Mouse (Mus musculus) right cerebral cortex, postnatal 4 days (tissue): ENCODE measurements around the gene Wnk1.
A peak's percentile ranks its signal among the peaks of the same experiment; 100 is the strongest.
"Not testable (repeated sequence)": the region's sequence is repeated elsewhere in the genome, so short reads cannot be mapped to it uniquely, and the experiment has no call there.

Experiments used
- DNase-seq: peaks from one replicate; pipeline ENCODE4 v3.0.0-alpha.2; 2022

The Wnk1 gene

DNA sequence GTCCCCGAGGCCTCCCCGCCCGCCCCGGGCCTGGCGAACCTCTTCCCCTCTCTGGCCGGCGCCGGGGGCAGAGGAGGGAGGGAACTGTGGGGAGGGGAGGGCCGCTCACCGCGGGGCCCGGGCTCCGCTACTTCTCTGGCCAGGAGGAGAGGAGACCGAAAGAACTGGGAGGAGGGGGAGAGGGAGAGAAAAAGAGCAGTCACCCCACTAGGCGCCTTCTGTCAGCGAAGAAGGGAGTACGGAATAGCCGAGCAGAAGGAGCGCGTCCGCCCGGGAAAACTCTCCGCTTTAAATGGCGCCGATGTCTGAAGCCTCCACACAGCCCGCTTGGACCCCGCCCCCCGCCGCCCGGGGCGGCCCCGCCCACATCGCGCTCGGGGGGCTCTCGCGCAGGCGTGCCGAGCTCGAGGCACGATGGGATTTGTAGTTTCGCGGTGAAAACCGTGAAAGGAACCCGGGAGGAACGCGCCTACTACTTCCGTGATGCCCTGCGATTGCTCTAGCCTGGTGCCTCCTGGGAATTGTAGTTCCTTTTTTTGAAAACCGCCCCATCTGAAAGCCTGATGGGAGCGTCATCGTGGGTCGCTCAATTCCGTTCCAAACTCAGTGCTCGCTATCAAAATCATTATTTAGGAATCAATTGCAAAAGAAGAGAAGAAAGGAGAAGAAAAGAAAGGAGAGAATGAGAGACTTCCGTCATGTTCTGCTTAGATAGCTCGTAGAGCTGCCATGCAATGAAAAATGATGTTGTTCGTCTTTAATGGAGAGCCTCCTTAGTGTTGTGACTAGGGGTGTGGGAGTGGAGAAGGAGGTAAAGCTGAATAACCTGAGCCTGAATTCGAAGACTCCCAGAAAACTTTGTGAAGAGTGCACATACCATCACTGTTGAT, at the start of gene Wnk1:
Gene Wnk1, minus strand, starts transcription at position 307 of the 890 bp plus-strand sequence.
- DNase-seq: peak; percentile 98

- DNase-seq: not testable (repeated sequence)
These were observed 48.6 kb upstream of the Wnk1 start for GRCm38 (mm10) chr6:120087041-120087440.

DNA sequence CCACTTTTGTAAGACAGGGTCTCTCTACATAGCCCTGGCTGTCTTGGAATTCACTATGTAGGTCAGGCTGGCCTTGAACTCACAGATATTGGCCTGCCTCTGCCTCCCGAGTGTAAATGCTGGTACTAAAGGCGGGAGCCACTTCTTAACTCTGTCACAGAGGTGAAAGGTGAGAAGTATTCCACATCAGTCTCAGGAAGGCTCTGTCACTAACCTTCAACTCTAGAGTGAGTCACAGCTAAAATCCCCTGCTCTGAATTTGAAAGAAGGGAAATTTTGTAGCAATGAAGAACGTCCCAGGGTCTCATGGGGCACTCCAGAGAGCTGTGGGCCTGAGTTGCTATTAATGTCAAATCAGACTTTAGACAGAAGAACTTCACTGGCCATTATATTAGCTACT, 47.4 kb upstream of the Wnk1 start:
- no peak for DNase-seq

DNA sequence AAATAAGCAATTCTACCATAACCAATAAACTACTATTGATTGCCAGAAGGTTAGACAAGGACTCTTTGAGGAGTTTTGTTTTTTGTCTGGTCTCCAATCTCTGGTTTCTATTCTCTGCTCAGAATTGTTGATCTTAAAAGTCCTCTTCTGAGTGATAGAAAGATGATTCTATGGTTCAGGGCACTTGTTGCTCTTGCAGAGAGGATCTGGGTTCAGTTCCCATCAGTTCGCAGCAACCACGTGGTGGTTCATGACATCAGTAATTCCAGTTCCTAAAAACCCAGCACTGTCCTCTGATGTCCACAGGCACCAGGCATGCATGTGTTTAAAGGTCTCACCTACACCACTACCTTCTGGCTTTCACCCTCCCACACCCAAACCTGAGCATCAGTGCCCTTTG, 46.5 kb upstream of the Wnk1 start:
- no peak for DNase-seq

DNA sequence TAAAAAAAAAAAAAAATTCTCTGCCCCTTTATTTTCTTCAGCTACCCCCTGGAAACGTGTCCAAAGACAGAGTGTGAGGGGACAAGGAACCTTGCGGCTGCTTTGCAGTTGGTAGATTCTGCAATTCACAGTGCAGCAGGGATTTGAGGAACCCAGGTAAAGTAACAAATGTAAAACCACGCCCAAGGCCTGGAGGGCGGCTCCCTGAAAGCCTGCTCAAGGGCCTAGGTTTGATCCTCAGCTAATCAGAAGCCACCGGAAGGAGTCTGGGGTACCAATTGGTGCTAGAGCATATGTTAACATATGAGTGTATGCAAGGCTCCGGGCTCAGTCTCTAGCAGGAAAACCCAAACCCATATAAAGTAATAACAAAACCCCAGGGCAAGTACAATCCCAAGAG, 45.0 kb upstream of the Wnk1 start:
- no peak for DNase-seq

DNA sequence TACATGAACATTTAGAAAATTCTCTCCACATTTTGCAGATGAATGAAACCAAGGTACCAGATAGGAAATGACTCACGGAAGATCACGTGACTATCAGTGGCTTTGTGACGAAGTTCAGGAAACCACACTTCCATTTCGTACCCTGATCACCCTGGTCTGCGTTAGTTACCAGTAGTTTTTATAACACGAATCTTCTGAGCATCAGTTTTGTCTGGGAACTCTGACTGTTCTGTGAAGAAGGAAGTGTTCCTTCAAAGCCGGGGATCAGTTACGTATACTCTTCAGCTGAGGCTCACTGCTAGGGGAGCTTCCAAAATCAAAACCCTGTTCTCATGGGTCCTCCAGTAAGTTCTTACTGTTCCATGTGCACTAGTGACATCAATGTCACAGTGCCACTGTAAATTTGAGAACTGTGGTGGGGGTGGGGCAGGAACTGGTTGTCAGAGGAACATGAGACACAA, 44.5 kb upstream of the Wnk1 start:
- no peak for DNase-seq

GRCm38 (mm10) chr6:120082251-120082950, 43.9 kb upstream of the Wnk1 start:
- DNase-seq: no peak

DNA sequence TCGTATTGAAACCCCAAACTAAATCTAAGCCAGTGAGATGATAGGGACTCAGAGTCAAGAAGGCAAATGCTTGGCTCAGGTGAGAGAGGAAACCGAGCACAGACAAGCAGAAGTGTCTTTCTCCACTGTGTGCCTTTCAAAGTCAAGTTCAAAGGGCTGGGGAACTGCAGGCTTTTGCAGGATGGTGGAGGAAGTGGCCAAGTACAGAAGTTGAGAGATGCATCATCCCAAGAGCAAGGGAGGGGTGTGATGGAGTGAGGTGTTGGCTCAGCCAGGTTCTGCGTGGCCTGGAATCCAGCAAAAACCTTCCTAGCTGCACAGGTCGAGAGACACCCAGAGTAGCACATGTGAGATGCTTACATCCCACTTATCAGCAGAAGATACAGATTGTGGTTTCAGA, 43.0 kb upstream of the Wnk1 start:
- no peak for DNase-seq

GRCm38 (mm10) chr6:120079547-120079946, 41.1 kb upstream of the Wnk1 start:
- no peak for DNase-seq

- DNase-seq: no peak
These were observed 38.4 kb upstream of the Wnk1 start for GRCm38 (mm10) chr6:120076619-120077450.

DNA sequence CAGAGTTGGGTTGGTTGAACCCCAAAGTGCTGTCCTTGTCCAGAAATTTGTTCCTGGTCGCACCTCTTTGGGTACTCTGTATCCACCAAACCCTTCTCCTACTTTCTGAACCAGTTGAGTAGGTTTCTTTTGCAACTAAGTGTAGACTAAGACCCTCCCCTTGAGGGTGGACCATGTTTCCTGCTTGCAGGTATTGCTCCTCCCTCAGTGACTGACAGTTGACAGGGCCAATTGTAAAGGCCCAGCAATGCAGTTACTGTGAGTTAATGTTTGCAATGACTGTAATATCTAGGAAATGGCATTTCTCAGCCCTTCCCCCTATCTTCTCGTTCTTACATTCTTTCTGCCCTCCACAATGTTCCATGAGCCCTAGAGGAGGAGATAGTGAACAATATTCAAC, 34.2 kb upstream of the Wnk1 start:
- DNase-seq: no peak

DNA sequence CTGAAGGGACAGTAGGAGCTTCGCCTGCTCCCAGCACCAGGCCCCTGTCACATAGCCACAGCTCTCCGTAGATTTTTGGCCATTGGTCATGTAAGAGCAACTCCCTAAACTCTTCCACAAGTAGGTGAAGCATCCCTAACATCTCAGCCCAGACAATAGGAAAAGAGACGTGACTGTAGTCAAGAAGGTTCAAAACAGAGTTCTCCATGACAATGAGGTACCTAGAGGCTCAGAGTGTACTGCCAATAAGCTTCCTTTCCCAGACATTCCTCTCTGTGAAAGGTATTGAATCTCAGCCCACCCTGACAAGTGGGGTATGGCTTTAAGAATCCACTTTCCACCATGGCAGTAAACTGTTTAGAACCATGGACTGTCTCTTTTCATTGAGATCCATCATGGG, 31.1 kb upstream of the Wnk1 start:
- DNase-seq: no peak

- no peak for DNase-seq
These were observed 27.2 kb upstream of the Wnk1 start for GRCm38 (mm10) chr6:120065552-120066177.

GRCm38 (mm10) chr6:120064627-120065026, 26.2 kb upstream of the Wnk1 start:
- no peak for DNase-seq

DNA sequence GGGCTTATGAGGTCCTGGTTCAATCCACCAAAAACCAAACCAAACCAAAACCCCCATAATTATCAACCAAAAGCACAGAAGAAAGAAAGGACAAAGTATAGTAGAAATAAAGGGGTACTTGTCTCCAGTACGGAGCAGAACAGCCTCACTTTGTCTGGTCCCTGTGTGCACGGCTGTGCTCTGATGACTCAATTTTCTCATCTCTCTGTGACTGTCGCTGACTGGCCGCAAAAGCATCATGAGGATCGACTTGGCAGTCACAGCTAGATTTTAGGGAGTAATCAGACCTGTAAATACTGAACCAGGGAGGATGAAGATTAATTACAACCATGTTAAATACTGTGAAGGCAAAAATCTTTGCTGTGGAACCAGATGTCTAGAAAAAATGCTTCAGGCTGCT, 24.5 kb upstream of the Wnk1 start:
- DNase-seq: no peak

DNA sequence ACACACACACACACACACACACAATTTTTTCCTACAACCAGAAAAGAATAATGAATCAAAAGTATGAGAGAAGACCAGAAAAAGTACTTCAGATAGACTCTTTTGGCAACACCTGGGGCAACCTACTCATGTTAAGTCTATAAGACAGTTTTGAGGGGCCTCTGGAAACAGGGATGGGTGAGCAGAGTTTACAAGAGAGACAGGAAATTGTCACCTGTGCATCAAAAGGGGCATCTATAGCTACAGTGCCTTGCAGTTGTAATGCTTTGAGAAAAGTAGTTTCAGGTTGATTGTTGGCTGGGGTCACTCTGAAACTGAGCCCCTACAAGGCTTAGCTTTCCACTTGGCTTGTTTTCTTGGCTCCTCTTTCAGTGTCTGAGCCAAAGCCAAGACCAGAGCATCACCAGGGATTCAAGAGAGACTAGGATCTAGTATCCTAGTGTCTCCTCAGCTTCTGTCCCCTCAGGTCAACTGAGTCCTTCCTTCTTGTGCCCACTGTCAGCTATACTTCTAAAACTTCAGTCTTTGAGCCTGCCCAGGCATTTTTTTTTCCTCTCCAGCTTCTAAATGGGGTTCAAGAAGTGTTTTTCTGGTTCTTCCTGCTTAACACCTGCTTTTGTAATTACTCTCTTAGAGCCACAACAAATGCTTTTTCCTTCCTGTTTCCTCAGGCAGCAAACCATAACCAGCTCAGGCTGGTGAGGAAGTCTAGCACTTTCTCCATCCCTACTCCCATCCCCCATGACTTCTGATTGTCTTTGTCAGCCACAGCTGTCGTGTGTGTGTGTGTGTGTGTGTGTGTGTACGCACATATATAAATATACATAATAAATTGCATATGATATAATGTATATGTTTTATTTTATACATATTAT, 17.4 kb upstream of the Wnk1 start:
- DNase-seq: no peak

GRCm38 (mm10) chr6:120054412-120054811, 15.9 kb upstream of the Wnk1 start:
- no peak for DNase-seq

- DNase-seq: no peak
These were observed 9.3 kb upstream of the Wnk1 start for GRCm38 (mm10) chr6:120047705-120048292.

- no peak for DNase-seq
These were observed 6.9 kb upstream of the Wnk1 start for GRCm38 (mm10) chr6:120045406-120045805.

DNA sequence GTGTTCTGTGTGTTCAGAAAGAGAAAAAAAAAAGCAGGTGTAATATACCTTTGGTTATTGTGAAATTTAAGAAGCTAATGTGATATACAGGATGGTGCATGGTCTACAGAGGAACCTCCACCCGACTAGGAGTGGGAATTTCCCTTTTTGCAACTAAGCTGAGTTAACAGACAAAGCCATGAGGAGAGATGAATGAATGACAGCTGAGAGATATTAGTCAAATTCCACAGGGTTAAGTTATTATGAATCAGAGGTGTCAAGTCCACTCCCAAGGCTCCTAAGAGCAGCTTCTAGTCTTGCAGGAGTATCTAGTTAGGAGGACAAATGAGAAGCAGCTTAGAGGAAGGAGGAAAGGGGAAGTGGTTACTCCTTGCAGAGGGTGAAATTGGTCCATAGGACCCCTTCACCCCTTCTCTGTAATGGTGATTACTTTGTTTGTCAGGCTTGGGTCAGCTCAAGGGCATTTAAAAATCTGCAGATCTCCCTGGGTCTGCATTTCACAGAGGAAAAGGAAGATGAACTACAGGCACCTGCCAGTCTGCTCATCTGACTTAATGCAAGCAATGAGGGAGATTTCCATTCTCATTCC, 4.3 kb upstream of the Wnk1 start:
- DNase-seq: no peak

- DNase-seq: no peak
These were observed 2.0 kb upstream of the Wnk1 start for GRCm38 (mm10) chr6:120040557-120040857.
